Mouse (Mus musculus) megakaryocyte-erythroid progenitor cell, adult 5-6 weeks (primary cell): ENCODE data around the gene Nckap1. TPM values are rescaled to one million over a fixed set of nuclear protein-coding genes. Genes with fewer than 3 reads are reported as not detected.
A peak's percentile ranks its signal among the peaks of the same experiment; 100 is the strongest.
"Not testable (repeated sequence)": the region's sequence is repeated elsewhere in the genome, so short reads cannot be mapped to it uniquely, and the experiment has no call there.

Experiments used
- ATAC-seq: replicated peaks from 2 replicates; pipeline ENCODE4 v1.8.0; 2016; ENCODE audit warnings: mild to moderate bottlenecking, inconsistent platforms; ENCODE audit not compliant: severe bottlenecking, poor library complexity, low FRiP score, low TSS enrichment
- total RNA-seq, 2 experiments: library from RNA; stranded (forward) in 1 of 2; stranded (reverse) in 1 of 2; fragments of 200-1000, 215-1000 nt in 1 of 2; fragments of >200 nt in 1 of 2; fragmentation: Nextera tagmentation in 1 of 2; gene quantifications; 2 replicates each; pipeline ENCODE4 v1.2.3; 2014 to 2017

Gene Nckap1
- total RNA-seq, 2 experiments from 2014 or later: 24.3 to 27.8 TPM

DNA sequence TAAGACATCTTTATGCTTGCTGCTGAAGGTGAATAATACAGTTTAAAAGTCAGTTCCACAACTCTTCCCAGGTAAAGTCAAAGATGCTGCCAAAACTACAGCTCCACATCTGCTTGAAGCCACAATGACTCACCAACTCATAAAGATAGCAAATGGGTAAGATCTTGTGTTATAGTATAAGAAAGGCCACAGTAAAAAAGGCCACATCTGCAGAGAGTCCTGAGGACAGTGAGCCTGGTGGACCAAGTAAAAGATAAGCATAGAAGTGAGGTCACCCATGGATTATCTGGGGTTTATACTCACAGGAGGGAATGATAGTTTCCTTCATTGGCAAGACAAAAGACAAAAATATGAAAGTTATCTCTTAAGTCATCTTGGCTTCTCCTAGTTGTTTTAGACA is 18.9 kb downstream of the Nckap1 start:
- ATAC-seq: peak; percentile 52

DNA sequence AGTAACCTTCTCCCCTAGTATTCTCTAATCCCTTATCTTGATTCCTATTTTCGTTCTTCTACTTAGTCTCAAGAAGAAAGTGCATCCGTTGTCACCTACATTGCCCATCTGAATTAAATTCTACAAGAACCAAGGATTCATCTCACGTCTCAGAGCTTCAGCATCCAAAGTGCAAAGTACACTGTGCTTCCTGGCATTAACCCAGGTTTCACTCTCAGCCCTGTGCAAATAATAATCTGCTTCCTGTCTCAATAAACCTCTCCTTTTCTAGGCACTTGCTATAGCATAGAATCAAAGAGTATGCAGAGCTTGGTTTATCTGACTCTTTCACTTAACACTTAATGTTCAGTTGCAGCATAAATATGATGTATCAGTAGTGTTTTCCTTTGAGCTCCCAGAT is 19.7 kb downstream of the Nckap1 start:
- ATAC-seq: no peak

DNA sequence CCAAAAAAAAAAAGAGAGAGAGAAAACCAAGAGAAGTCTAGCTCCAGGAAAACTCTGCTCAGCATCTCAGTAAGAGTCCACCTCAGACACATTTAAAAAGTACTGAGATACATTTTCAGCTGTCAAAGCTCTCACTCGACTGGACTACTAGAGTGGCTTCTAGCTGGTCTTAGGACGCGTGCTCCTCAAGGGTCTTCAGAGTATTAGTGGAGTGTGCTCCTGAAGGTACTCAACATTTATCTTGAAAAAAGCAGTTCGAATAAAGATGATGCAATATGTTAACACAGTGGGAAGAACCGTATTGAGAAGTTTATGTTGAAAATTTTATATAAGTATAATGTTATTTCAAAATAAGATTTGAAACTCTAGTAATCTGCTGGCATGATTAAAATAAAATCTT is 20.4 kb downstream of the Nckap1 start:
- ATAC-seq: no peak

DNA sequence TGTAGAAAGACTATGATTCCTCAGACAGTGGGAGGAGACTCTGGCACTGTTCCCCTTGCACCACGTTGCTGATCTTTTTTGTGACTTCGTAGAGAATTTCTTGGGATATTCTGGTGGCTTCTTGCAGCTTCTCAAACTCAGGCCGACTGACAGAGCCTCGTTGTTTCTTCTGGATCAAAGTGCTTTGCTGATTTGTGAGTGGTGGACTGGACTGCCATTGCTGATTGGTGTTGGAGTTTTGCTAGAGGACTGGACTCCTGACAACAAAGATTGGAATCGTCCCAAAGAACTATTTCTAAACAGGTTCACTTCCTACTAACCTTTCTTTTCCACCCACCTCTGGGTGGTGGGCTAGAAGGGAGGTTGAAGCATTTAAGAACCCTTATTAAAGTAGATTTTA is 21.5 kb downstream of the Nckap1 start:
- no peak for ATAC-seq

DNA sequence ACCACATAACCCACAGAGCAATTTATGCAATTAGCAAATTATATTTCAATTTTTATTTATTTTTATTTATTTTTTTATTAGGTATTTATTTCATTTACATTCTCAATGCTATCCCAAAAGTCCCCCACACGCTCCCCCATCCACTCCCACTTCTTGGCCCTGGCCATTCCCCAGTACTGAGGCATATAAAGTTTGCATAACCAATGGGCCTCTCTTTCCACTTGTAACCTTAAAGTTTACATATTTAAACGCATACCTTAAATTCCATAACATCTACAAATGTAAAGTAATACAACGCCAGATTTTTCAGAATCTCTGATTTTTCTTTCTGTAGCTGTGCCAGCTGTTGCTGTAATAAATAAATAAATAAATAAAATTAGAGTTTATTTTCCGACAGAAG is 26.7 kb downstream of the Nckap1 start:
- ATAC-seq: no peak

DNA sequence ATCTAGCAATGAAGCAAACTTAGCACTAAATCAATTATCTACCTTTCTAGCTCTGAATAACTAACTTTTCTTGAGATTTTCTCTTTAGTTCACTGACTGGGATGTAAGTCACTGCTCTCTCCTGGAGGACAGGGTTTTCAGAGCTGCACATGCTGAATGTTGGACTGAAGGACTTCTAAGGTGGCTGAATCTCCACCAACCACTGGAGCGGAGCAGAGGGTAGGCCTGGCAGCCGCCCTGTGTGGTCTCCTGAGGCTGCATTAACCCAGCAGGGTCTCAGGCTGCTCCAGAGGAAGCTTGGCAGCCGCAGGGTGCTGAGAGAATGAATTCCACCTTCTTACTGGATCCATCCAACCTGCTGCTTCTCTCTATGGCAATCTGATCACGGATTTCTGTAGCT is 31.5 kb downstream of the Nckap1 start:
- no peak for ATAC-seq

DNA sequence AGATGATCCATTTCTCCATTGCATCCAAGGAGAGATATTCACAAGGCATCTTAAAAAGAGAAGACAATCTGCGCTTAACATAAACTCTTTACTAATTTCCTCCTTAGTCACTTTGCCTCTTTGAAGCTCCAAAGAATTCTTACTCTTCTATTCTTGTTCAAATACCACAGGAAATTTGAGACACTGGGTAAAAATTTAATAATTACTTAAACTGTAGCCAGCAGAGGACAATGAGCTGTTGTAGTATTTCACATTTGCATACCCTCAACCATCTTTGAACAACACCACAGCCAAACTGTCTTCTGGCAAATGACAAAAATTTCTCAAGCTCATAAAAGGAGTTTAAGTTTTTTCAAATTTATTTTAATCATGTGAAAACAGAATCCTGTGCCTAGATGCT is 33.3 kb downstream of the Nckap1 start:
- no peak for ATAC-seq

DNA sequence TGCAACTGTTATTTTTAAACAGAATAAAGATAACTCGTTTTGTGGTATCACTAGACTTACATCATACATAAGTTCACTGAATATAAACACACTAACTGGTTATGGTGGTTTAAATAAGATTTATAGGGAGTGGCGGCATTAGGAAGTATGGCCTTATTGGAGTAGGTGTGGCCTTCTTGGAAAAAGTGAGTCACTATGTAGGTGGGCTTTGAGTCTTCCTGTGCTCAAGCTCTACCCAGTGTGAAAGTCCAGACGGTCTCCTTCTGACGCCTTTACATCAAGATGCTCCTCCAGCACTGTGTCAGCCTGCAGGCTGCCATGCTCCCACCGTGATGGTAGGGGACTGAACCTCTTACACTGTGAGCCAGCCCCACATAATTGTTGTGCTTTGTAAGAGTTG is 38.4 kb downstream of the Nckap1 start:
- no peak for ATAC-seq

DNA sequence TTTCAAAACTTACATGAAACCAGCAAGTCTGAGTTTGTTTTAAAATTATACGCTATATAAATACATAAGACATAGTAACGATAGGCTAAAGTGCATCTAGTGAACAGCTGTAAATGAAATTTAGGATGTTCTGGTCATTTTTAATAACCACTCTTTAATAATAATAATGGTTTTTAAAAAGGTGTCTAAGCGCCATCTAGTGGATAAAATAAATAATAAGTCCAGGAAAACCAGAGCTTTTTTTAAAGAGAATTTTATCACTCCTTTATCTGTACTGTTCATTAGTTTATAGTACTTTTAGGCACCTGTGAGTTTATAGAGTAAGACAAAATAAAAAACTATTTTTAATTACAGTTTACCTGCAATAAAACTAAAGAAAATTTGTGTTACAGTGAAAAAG is 44.0 kb downstream of the Nckap1 start:
- 0 out of 2 replicates have a peak, but pooled peaks have one; percentile 7 for ATAC-seq

DNA sequence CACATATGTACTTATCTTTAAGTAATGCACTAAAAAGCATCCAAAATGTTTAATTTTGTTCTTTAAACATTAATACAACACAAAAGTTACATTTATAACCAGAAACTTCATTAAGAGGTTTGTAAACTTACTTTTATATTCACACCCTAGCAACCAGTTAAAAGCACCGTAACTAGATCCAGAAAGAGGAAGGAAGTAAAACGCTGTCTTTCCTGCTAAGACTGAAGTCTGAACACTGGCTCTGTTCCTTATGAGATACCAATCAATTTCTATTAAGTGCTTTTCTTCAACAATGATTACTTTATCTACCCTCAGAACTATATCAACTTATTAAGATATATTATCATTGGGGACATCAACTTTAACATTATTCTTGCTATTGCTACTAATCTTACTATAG is 44.6 kb downstream of the Nckap1 start:
- no peak for ATAC-seq

DNA sequence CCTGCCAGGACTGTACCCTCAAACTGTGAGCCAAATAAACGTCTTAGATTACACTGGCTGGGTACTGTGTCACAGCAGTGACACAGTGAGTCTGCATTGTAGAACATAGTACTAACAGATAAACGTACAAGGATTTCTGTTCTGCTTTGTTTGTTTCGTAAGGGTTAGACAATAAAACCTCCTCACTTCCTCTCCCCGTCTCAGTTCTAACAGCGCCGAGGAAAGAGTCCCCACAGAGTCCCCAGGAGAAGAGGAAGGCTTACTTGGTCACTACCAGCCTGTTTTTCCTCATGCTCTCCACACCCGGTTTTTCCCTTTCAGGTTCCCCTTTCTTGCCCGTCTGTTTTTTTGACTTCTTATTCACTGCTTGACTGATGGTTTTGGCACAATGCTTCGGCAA is 56.9 kb downstream of the Nckap1 start:
- no peak for ATAC-seq

DNA sequence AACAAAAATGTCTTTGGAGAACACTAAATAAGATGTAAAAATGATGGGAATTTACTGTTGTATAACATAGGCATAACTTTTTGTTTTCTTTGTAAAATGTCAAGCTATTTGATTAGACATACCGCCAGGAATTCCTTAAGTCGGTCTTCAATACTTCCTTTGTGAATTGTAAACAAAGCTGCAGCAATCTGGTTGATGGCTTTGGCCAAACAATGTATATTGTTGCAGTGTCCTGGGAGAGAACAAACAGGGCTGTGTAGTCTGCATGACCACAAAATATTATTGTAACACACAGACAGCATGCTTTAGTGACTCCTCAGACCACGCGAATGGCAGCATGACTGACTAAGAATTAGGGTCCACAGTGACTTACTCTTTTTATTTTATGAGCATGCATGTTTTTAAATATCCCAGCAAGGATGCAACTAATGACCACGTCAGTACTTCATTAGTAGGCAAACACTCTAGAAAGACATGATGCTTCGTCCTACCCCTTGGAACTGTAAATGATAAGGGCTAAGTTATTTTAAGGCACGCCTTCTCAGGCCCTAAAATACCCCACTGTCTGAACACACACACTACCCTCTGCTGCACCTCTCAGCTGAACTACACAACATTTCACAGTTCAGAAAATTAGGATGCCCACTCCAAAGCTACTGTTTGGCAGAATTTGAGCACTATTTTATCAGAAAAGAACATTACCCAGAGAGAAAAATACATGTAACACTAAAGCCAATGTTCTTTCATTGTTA is 75.0 kb downstream of the Nckap1 start:
- no peak for ATAC-seq

DNA sequence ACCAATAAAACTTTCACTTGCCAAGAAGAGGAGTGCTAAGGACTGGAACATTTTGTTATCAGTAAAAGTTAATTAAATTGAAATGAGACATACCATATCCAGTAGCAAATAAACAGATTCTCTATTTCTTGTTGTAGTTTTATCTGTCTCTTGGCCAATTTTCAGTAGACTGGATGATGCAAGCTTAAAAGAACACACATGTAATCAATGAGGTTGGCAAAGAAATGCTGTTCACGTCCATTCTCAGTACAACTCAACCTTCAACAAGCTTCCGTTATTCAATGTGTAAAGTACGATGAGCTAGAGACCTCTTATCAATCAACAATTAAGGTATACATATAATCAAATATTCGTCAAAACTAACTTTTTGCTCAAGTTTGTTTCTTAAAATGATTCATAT is 79.0 kb downstream of the Nckap1 start:
- ATAC-seq: no peak

DNA sequence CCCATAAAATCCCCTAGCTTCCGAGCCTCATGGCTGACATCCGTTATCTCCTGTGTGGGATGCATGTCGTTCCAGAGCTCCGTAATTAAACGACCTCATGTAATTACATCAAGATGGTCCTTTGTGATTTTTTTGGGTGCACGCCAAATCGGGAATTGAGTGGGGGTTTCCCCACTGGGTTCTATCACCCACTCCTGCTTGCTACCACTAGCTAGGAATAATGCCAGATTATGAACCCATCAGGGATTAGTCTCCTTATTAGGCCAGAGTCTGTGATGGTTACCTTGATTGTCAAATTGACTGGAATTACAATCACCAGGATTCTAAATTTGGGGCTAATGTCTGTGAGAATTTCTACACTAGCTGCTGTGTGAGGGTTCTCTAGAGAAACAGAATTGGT is 85.9 kb downstream of the Nckap1 start:
- not testable (repeated sequence) for ATAC-seq

DNA sequence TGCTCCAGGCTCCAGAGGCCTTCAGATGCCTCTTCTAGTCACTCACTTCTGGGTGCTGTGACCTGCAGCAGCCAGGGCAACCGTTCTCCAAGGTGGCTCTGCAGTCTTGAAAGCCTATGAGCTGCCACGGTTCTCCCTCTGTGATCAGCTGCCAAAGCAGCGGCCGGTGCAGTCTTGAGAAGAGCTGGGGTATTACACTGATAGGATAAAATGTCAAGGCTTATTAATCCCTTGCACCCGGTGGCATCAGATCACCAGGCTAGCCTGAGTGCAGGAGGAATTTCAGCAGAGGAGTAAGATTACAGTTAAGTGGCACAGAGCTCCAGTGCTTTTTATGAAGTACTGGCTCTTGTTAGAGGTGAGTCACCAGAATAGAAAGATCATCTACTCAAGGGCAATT is 94.3 kb downstream of the Nckap1 start:
- ATAC-seq: no peak

DNA sequence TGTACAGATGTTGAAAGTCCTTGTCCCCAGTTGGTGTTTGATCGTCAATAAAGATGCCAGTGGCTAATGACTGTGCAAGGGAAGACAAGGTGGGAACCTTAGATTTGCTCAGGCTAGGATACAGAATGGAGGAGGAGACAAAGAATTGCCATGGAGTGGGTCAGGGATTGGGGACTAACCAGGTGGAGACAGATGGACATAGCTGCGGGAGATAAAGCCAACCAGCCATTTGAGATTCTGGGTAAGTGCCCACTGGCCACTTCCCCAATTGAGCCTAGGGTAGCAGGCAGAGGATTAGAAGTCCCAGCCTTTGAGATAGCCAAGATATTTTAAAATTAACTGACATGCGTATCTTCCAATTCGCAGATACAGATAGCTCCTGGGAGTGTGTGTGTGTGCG is 96.2 kb downstream of the Nckap1 start:
- ATAC-seq: no peak

DNA sequence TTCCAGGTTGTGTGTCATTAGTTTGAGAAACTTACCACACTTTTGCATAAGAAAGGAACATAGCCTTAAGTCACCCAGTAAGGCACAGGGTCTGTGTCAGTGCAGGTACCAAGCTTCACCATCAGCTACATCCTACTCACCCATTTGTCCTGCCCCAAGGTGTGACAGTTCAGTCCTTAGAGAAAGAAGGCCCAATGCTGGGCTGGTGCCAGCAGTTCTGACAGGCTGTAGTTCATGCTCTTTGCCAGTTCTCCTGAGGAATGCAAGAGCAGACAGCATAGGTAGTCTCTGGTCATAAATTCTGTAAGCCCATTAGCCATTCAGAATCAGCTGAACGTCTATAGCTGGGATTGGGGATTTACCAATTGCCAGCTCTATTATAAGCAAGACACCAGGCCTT is 105.3 kb downstream of the Nckap1 start:
- ATAC-seq: no peak

DNA sequence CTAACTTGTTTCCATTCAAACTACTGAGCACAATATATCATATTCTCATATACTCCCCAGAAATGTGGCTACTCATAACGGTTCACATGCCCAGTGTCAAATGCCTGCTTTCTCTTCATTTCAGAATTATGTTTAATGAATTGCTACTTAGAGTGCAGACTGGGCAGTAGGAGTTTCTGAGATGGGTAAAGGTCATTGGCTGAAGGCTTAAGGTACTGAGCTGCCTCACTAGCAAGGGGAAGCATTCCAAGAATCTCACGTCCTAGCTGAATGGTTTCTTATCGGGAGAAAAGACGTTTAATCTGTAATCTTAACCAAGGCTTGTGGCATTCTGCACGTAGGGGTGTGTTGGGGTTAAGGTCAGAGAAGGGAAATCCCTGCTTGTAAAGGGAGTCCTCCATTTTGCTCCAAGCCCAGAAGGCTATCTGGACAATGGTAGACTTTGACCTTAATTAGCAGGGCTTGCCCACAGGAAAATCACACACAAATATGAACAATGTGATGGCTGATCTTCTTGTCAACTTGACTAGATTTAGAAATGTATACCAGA is 106.9 kb downstream of the Nckap1 start:
- ATAC-seq: no peak

DNA sequence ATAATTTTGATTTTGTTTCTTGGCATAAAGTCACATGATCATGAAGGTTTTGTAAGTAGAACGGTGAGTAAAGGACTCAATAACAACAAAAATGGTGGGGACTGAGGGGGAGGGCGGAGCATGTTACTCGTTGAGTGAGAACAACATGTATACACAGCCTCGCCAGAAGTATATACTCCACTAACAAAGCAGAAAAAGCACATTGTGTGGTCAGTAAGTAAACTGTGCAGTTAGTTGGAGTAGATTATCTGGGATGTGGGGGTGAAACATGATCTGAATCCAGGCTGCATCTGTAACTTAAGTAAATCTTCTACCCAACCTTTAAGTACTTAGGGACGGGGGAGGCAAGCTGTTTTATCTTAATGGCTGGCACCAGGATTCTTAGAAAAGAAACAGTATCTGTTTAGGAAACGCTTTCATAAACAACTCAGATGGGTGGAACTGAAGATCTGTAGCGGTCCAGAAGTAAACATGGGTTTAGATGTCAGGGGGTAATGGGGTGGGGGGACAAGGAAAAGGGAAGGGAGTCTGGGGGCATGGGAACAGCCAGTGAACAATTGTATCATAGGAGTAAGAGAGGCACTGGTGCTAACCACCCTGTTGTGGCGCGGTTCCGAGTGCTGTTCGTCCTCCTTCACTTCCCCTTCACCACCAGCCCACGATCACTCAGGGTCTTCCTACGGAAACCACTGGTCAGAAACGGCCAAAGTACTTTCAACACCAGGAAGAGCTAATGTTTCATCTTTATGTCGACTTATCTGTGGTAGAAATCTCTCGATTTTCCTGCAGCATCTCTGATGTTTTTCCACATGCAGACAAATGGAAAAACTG is 115.0 kb downstream of the Nckap1 start:
- no peak for ATAC-seq

DNA sequence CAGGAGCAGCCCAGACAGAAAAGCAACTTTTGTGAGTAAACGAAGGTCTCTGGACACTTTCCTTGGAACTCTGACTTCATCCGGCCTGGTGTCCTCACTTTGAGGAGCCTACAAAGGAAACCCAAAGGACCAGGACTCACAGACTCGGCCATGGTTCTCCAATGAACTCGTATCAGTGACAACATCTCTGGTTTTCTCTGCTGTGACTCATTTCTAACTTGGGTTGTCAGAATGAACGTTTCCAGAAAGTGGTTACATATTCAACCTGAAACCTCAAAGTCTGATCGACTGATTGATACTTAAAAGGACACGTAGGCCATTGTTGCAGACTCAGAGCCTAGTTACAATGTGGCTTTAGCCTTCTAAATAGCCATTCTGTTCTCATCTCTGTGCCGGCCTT is 119.4 kb downstream of the Nckap1 start:
- no peak for ATAC-seq
